Mouse (Mus musculus) hindbrain, embryonic 16.5 days (tissue): ENCODE measurements around the gene Gm11937. TPM values are rescaled to one million over a fixed set of nuclear protein-coding genes. Genes with fewer than 3 reads are reported as not detected.
"Not testable (repeated sequence)": the region's sequence is repeated elsewhere in the genome, so short reads cannot be mapped to it uniquely, and the experiment has no call there.

Experiments used
- ATAC-seq: fragments of 200-750 bp; cut with Nextera tagmentation; 2 replicates; pipeline ENCODE4 v1.8.0; 2017; ENCODE audit warnings: moderate TSS enrichment, moderate library complexity
- H3K27ac ChIP-seq: fragments of 300-500 bp; sonication (generic); 2 replicates; pipeline ENCODE4 v1.5.1; 2014; ENCODE audit warnings: low read depth, mild to moderate bottlenecking, control low read depth, low read length, moderate library complexity
- H3K27me3 ChIP-seq: fragments of 300-500 bp; sonication (generic); replicated peaks from 2 replicates; pipeline ENCODE4 v1.6.1; 2014; ENCODE audit warnings: low read length; ENCODE audit not compliant: control insufficient read depth, insufficient read depth
- H3K36me3 ChIP-seq: fragments of 300-500 bp; sonication (generic); 2 replicates; pipeline ENCODE4 v1.6.1; 2014; ENCODE audit warnings: mild to moderate bottlenecking, low read length, moderate library complexity, mixed read lengths; ENCODE audit not compliant: control insufficient read depth, insufficient read depth
- H3K4me1 ChIP-seq: fragments of 300-500 bp; sonication (generic); 2 replicates; pipeline ENCODE4 v1.6.1; 2014; ENCODE audit warnings: low read depth, low read length; ENCODE audit not compliant: control insufficient read depth, insufficient read depth
- H3K4me2 ChIP-seq: fragments of 300-500 bp; sonication (generic); 2 replicates; pipeline ENCODE4 v1.6.1; 2014; ENCODE audit warnings: mild to moderate bottlenecking, low read length, control low read depth, moderate library complexity
- H3K4me3 ChIP-seq: fragments of 300-500 bp; sonication (generic); 2 replicates; pipeline ENCODE4 v1.5.1; 2014; ENCODE audit warnings: mild to moderate bottlenecking, low read length, control low read depth, moderate library complexity
- H3K9ac ChIP-seq: fragments of 300-500 bp; sonication (generic); 2 replicates; pipeline ENCODE4 v1.6.1; 2014; ENCODE audit warnings: low read depth, mild to moderate bottlenecking, control low read depth, low read length, moderate library complexity
- H3K9me3 ChIP-seq: fragments of 300-500 bp; sonication (generic); 2 replicates; pipeline ENCODE4 v1.6.1; 2014; ENCODE audit warnings: mild to moderate bottlenecking, low read length, moderate library complexity; ENCODE audit not compliant: control insufficient read depth
- WGBS: fragments of 180-500 bp; shearing (Covaris S2); extraction: QIAGEN DNeasy Blood & Tissue Kit; methylation state at CpG from one replicate; pipeline ENCODE4 v1.1.7; 2014; 5-methylcytosine and 5-hydroxymethylcytosine counted together
- polyA plus RNA-seq: library from polyadenylated mRNA; unstranded; fragments of >200 nt; fragmentation: Nextera tagmentation; extraction: Ambion mirVana; gene quantifications from 2 replicates; pipeline ENCODE4 v1.2.1, GENCODE M21; 2015

Gm11937 gene
- polyA plus RNA-seq, 1 experiment from 2014 or later, result not detected

DNA sequence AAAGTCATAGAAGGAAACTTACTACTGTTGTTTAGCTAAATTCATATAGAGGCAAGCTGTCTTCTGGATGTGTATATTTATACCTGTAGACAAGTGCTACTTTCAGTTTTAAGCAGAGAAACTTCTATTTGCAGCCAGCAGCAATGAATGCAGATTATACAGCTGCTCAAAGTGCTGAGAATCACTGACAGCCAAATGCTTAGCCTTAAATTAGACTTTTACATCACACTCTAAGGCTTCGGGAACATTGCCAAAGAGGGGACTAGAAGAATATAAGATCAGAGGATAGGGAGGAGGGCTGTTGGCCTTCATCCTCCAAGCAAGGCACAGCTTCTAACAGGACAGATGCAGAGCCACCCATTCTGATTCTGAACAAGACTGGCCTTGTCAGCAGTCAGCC lies 27.1 kb upstream of the Gm11937 start:
- Histone ChIP-seq H3K4me3 (no peak overlapping the region), H3K36me3 (no peaks in the 10 kb centered on the region), H3K9me3 (no peaks in the 10 kb centered on the region), H3K4me1 (no peaks in the 10 kb centered on the region), H3K27me3 (no peaks in the 10 kb centered on the region), H3K4me2 (no peak overlapping the region), H3K27ac (no peak overlapping the region), H3K9ac (no peak overlapping the region)
- ATAC-seq, result no peak
- 63% methylated on average over 1 of the region's 1 CpGs for WGBS

DNA sequence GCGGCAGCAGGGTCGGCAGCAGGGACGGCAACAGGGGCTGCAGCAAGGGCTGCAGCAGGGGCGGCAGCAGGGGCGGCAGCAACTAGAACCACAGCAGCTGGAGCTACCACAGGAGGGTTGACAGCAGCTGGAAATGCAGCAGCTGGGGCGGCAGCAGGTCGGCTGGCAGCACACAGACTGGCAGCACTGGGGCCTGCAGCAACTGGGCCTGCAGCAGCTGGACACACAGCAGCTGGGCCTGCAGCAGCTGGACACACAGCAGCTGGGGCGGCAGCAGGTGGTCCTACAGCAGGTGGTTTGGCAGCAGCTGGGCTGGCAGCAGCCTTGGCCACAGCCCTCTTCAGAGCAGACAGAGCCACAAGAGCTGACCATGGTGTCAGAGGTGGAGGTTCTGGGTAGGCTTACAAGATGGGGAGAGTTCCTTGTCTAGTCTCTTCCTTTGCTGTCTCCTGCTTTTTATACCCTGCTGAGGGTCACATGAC lies 24.7 kb upstream of the Gm11937 start, which contains the start of gene Krtap4-2:
Krtap4-2 (minus strand) TSS at position 432 of the 482 bp plus-strand sequence.
- Histone ChIP-seq H3K27me3 (no peaks in the 10 kb centered on the region), H3K9me3 (no peaks in the 10 kb centered on the region), H3K4me1 (no peaks in the 10 kb centered on the region), H3K4me2 (no peak within 1 kb of the TSS), H3K9ac (no peak within 1 kb of the TSS), H3K27ac (no peak within 1 kb of the TSS), H3K4me3 (no peak within 1 kb of the TSS), H3K36me3 (no peaks in the 10 kb centered on the region)
- no peak for ATAC-seq
- 39% methylated on average over 8 of the region's 8 CpGs for WGBS

DNA sequence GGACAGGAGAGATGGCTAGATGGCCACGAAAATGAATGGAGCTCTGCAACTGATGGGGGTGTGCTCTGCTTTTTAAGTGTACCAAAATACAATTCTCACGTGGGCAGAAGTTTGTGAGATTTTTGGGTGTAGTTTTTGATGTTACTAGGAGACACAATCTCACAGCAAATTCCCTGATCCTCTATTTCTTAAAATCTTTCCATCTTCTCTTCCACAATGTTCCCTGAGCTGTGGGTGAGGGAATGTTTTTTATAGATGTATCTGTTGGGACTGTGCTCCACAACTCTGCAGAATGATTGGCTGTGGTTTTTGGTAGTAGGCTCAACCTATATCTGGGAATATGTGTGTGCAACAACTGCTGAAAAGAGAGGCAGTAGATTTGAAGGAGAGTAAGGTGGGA lies 23.3 kb upstream of the Gm11937 start:
- WGBS, result 69% methylated on average over 2 of the region's 2 CpGs
- no peak for ATAC-seq
- no peak overlapping the region for H3K4me3 ChIP-seq

DNA sequence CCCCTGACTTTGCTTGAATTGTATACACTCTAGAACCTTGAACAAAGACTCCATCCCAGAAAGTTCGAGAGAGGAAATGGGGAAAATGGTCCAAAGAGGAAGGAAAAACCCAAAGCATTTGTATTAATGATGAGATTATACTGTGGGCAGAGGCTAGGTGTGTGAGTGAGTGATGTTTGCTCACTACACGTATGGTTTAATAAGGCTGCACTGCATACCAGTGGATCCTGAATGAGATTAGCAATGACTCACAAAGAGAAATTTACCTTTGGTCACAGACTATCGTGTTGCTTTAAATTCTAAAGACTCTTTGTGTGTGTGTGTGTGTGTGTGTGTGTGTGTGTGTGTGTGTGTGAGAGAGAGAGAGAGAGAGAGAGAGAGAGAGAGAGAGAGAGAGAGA lies 20.9 kb upstream of the Gm11937 start:
- ATAC-seq, result no peak
- no peaks in the 10 kb centered on the region for H3K27me3 ChIP-seq
- no peaks in the 10 kb centered on the region for H3K36me3 ChIP-seq
- H3K4me2 ChIP-seq, result no peak overlapping the region
- no peak overlapping the region for H3K27ac ChIP-seq
- H3K9me3 ChIP-seq, result no peaks in the 10 kb centered on the region
- 82% methylated on average over 3 of the region's 3 CpGs for WGBS
- no peaks in the 10 kb centered on the region for H3K4me1 ChIP-seq
- H3K4me3 ChIP-seq, result no peak overlapping the region
- no peak overlapping the region for H3K9ac ChIP-seq

More for the DNA sequence above, 23.3 kb upstream of the Gm11937 start:
- Histone ChIP-seq H3K27ac (no peak overlapping the region), H3K36me3 (no peaks in the 10 kb centered on the region), H3K9ac (no peak overlapping the region), H3K9me3 (no peaks in the 10 kb centered on the region), H3K4me1 (no peaks in the 10 kb centered on the region), H3K4me2 (no peak overlapping the region), H3K27me3 (no peaks in the 10 kb centered on the region)

DNA sequence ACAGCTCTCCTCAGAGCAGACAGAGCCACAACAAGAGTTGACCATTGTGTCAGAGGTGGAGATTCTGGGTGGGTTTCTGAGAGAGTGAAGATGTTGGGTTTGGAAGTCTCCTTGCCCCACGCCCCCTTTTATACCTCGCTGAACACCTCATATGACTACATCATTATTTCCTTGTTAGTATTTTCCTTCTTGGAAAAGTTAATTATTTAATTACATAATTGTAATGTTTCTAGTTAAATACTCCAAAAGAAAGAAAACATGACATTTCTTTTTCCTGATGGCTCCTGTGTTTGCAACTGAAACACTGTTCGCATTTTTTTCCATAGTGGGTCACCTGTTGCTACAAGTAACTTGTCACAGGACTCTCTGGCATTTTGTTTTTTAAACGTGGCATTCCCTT lies 18.1 kb upstream of the Gm11937 start, which contains the start of gene Krtap4-1:
Krtap4-1 (minus strand) TSS at position 101 of the 400 bp plus-strand sequence.
- Histone ChIP-seq H3K4me1 (no peaks in the 10 kb centered on the region), H3K27me3 (no peaks in the 10 kb centered on the region), H3K4me3 (no peak within 1 kb of the TSS), H3K36me3 (no peaks in the 10 kb centered on the region), H3K4me2 (no peak within 1 kb of the TSS), H3K9ac (no peak within 1 kb of the TSS), H3K27ac (no peak within 1 kb of the TSS), H3K9me3 (no peaks in the 10 kb centered on the region)
- 88% methylated on average over 4 of the region's 4 CpGs for WGBS
- ATAC-seq, result no peak

DNA sequence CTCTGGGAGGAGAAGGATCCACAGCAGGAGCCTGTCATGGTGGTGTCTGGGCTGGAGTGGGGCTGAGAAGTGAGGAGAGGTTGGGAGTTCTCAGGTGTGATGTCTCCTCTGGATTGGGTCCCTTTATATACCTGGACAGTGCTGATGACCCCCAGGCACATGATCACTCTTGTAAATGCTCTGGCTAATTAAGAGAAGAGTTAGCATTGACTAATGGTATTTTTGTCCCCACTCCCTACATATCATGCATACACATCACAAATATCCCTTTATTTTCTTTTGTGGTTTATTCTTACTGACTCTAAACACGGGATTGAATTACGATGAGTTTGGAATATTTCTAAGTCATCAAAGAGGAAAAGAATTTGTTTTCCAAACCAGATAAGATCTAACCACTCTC lies 10.3 kb upstream of the Gm11937 start, which contains the start of gene Gm11562:
Gm11562 (minus strand) TSS at position 101 of the 400 bp plus-strand sequence.
- Histone ChIP-seq H3K4me3 (no peak within 1 kb of the TSS), H3K4me1 (no peaks in the 10 kb centered on the region), H3K36me3 (no peaks in the 10 kb centered on the region), H3K27me3 (no peaks in the 10 kb centered on the region), H3K9ac (no peak within 1 kb of the TSS), H3K4me2 (no peak within 1 kb of the TSS), H3K9me3 (no peaks in the 10 kb centered on the region), H3K27ac (no peak within 1 kb of the TSS)
- ATAC-seq, result no peak
- 93% methylated on average over 2 of the region's 2 CpGs for WGBS

DNA sequence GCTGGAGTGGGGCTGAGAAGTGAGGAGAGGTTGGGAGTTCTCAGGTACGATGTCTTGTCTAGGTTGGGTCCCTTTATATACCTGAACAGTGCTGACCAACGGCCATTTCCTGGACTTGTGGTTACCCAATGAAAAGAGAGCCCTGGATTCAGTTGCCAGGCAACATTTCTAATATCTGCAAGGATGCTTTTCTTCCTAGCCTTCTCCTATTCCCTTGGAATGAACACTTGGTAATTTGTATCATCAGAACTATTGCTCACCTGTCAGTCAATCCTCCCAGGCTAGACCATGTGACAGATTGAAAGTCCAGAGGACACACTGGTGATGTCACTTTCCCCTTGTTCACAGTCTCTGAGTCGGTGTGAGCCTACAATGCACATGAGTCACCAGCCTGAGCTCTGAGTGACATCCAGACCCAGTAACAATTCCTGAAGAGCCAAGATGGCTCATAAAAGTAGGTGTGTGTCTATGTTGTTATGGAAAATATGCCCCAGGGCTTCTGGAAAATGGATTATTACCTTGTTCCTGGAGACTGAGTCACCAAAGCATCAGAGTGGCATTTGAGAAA lies 4.9 kb upstream of the Gm11937 start, which contains the start of gene Krtap2-4:
Krtap2-4 (minus strand) TSS at position 51 of the 568 bp plus-strand sequence.
- 62% methylated on average over 2 of the region's 3 CpGs for WGBS
- Histone ChIP-seq H3K4me3 (no peak within 1 kb of the TSS), H3K9ac (no peak within 1 kb of the TSS), H3K27ac (no peak within 1 kb of the TSS), H3K27me3 (no peaks in the 10 kb centered on the region), H3K36me3 (no peaks in the 10 kb centered on the region), H3K9me3 (no peaks in the 10 kb centered on the region), H3K4me1 (no peaks in the 10 kb centered on the region), H3K4me2 (no peak within 1 kb of the TSS)
- no peak for ATAC-seq

DNA sequence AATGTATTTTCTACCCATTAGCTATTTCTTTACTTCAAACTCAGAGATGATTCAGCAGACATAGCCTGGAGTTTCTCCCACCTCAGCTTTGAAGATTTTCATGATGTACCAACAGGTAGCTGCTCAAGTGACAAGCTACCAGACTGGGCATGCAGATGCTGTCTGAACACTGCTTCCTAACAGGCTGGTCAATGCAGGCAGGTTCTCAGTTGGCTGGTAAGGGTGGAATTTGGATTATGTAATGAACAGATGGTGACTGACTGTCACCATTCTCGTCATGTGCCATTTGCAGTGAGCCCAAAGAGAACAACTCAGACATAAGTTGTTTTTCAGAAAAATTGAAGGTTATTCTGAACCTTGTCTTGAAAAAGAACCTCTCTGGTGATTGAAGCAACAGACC lies 863 bp downstream of the Gm11937 start:
- H3K9ac ChIP-seq, result no peak overlapping the region
- 68% methylated on average over 1 of the region's 1 CpGs for WGBS
- H3K4me1 ChIP-seq, result no peaks in the 10 kb centered on the region
- H3K36me3 ChIP-seq, result no peaks in the 10 kb centered on the region
- no peak overlapping the region for H3K4me2 ChIP-seq
- no peaks in the 10 kb centered on the region for H3K27me3 ChIP-seq
- no peak overlapping the region for H3K4me3 ChIP-seq
- H3K9me3 ChIP-seq, result no peaks in the 10 kb centered on the region
- no peak for ATAC-seq
- H3K27ac ChIP-seq, result no peak overlapping the region

DNA sequence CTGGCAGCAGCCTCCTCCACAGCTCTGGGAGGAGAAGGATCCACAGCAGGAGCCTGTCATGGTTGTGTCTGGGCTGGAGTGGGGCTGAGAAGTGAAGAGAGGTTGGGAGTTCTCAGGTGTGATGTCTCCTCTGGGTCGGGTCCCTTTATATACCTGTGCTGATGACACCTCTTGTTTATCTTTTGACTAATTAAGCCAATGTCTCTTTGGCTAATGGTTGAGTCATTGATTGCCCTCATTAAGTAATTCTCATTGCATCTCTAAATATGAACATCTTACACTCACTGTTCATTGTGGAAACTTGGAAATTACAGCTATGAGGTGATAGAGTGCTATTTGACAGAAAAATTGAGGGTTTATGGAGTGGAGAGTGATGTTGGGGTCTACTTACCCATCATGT lies 6.8 kb downstream of the Gm11937 start, which contains the start of gene Gm11938:
Gm11938 (minus strand) TSS at position 101 of the 400 bp plus-strand sequence.
- not testable (repeated sequence) for H3K4me1 ChIP-seq, H3K36me3 ChIP-seq, H3K4me2 ChIP-seq, ATAC-seq, H3K9ac ChIP-seq, H3K27ac ChIP-seq, H3K4me3 ChIP-seq, H3K27me3 ChIP-seq, H3K9me3 ChIP-seq
- WGBS, result 60% methylated on average over 1 of the region's 1 CpGs
